9 mouse cellular contexts compared by ENCODE assay signal in genomic region chr4:34887295-34887694, GRCm38 (mm10). TPM values are rescaled to one million over a fixed set of nuclear protein-coding genes. Genes with fewer than 3 reads are reported as not detected.
A peak's percentile ranks its signal among the peaks of the same experiment; 100 is the strongest.
DNase-seq lines count a peak whose midpoint lies in the region; ATAC-seq and TF ChIP-seq lines count a peak whose summit lies in the region.
"Had no signal": no experiment of that assay in that cellular context is flagged by ENCODE, and none has a peak within 500 bp of the region (broad histone marks: within the 10 kb centered on the region; RNA-seq: fewer than 3 reads in every experiment).

No protein-coding gene starts in this region.

- H3K4me3 ChIP-seq in cerebellum, adult 2 months (replicated peaks; ENCODE audit: insufficient read depth, low read depth, low read length): peak overlapping the region; percentile 74
- H3K4me3 ChIP-seq in spleen, adult 2 months (ENCODE audit: extremely low read depth, insufficient read depth, insufficient read length): peak overlapping the region; percentile 91
- H3K4me3 ChIP-seq in limb, embryonic 15.5 days: peak overlapping the region; percentile 73
- H3K4me3 ChIP-seq in stomach, postnatal 0 days (ENCODE audit: low read depth, low read length): peak overlapping the region; percentile 73

- H3K4me1 ChIP-seq in cerebellum, adult 2 months (ENCODE audit: control insufficient read depth, insufficient read depth, low read length): no peaks in the 10 kb centered on the region
- peaks cover 6% of the 10 kb centered on the region for H3K4me1 ChIP-seq in spleen, adult 2 months (ENCODE audit: control insufficient read depth, insufficient read depth, insufficient read length)
- H3K4me1 ChIP-seq in limb, embryonic 15.5 days: peaks cover 7% of the 10 kb centered on the region; the same call in 1 of the 2 replicates
- H3K4me1 ChIP-seq in stomach, postnatal 0 days (replicated peaks; ENCODE audit: control insufficient read depth, insufficient read depth): no peaks in the 10 kb centered on the region

- no peak overlapping the region for H3K27ac ChIP-seq in cerebellum, adult 2 months (ENCODE audit: insufficient read depth, low read length)
- H3K27ac ChIP-seq in spleen, adult 2 months (ENCODE audit: insufficient read depth, low read length): no peak overlapping the region
- H3K27ac ChIP-seq in limb, embryonic 15.5 days: peak overlapping the region; percentile 86
- peak overlapping the region; percentile 96; the same call in 1 of the 2 replicates for H3K27ac ChIP-seq in stomach, postnatal 0 days (replicated peaks)

- TF ChIP-seq POLR2A in cerebellum, adult 2 months (IDR thresholded peaks at IDR 0.05; ENCODE audit: borderline replicate concordance, insufficient read depth, low read length): no peak
- no peak for TF ChIP-seq POLR2A in spleen, adult 2 months (IDR thresholded peaks at IDR 0.05; ENCODE audit: low read depth, low read length)

- H3K9ac ChIP-seq in limb, embryonic 15.5 days: peak overlapping the region; percentile 73; the same call in 1 of the 2 replicates
- peak overlapping the region; percentile 76 for H3K9ac ChIP-seq in stomach, postnatal 0 days (ENCODE audit: low read length)

- no peak for ATAC-seq in limb, embryonic 15.5 days (ENCODE audit: insufficient number of reproducible peaks, low FRiP score, low TSS enrichment, low read depth)
- no peak for ATAC-seq in stomach, postnatal 0 days (ENCODE audit: low FRiP score, low TSS enrichment)

- H3K4me2 ChIP-seq in limb, embryonic 15.5 days: peak overlapping the region; percentile 91
- H3K4me2 ChIP-seq in stomach, postnatal 0 days (replicated peaks; ENCODE audit: low read depth): peak overlapping the region; percentile 77

- no peak for DNase-seq in cerebellum, adult 2 months
- DNase-seq in cerebellum, adult 11 months: no peak
- DNase-seq in spleen, adult 2 months (ENCODE audit: low read depth in 1 of 2, low spot score in 2 of 2): no peak
- DNase-seq in spleen, postnatal 14 days (ENCODE audit: low spot score in 2 of 2): no peak
- no peak for DNase-seq in stomach, postnatal 0 days (ENCODE audit: low spot score)
- DNase-seq in layer of hippocampus, postnatal 36 days: no peak
- DNase-seq in spleen, adult 18-20 months: no peak

- WGBS in cerebellum, adult 2 months: 5% methylated on average over 7 of the region's 7 CpGs
- WGBS in spleen, adult 2 months: 3% methylated on average over 7 of the region's 7 CpGs
- WGBS in limb, embryonic 15.5 days: 5% methylated on average over 7 of the region's 7 CpGs
- WGBS in stomach, postnatal 0 days: 13% methylated on average over 7 of the region's 7 CpGs

- no peak for TF ChIP-seq EP300 in stomach, postnatal 0 days (optimal IDR thresholded peaks at IDR 0.05)

- H3K36me3 ChIP-seq in spleen, adult 2 months (ENCODE audit: control insufficient read depth, insufficient read depth, low read length): no peaks in the 10 kb centered on the region
- no peaks in the 10 kb centered on the region for H3K36me3 ChIP-seq in limb, embryonic 15.5 days
- H3K36me3 ChIP-seq in stomach, postnatal 0 days (ENCODE audit: control insufficient read depth, insufficient read depth, low read length): no peaks in the 10 kb centered on the region

- H3K9me3 ChIP-seq in limb, embryonic 15.5 days: no peaks in the 10 kb centered on the region
- H3K9me3 ChIP-seq in stomach, postnatal 0 days (ENCODE audit: control insufficient read depth, low read length): no peaks in the 10 kb centered on the region

- no peaks in the 10 kb centered on the region; the same call in 1 of the 2 replicates for H3K27me3 ChIP-seq in cerebellum, adult 2 months (ENCODE audit: control insufficient read depth, insufficient read depth, low read length)
- peaks cover 1% of the 10 kb centered on the region; the same call in 1 of the 2 replicates for H3K27me3 ChIP-seq in spleen, adult 2 months (ENCODE audit: control insufficient read depth, insufficient read depth, low read length)
- peaks cover 23% of the 10 kb centered on the region for H3K27me3 ChIP-seq in limb, embryonic 15.5 days
- no peaks in the 10 kb centered on the region for H3K27me3 ChIP-seq in stomach, postnatal 0 days (ENCODE audit: control insufficient read depth, insufficient read depth, low read length)

- TF ChIP-seq CTCF in cerebellum, adult 2 months (IDR thresholded peaks at IDR 0.05; ENCODE audit: borderline replicate concordance, insufficient read depth, low read depth, low read length): no peak
- TF ChIP-seq CTCF in spleen, adult 2 months (IDR thresholded peaks at IDR 0.05; ENCODE audit: extremely low read depth, insufficient read depth, insufficient read length, insufficient replicate concordance): no peak
- TF ChIP-seq CTCF in stomach, postnatal 0 days (IDR thresholded peaks at IDR 0.05; ENCODE audit: low read depth): no peak

RNA-seq across cellular contexts. Expression of gene Zfp292, which starts 4.5 kb away (rescaled TPM):
- polyA plus RNA-seq in cerebellum, adult 2 months (2012; rRNA removed): 8.9 and 9.4 TPM in 2 replicates
- 2.0 and 2.1 TPM in 2 replicates for polyA plus RNA-seq in spleen, adult 2 months (2012; rRNA removed)
- polyA plus RNA-seq in limb, embryonic 15.5 days (2015; fragmentation: Nextera tagmentation; extraction: Ambion mirVana): 14.6 and 17.4 TPM in 2 replicates
- polyA plus RNA-seq in stomach, postnatal 0 days (2015; fragmentation: Nextera tagmentation; extraction: Ambion mirVana): 5.3 and 5.6 TPM in 2 replicates
- 10 to 100 TPM; 25.9 to 28.1 TPM for total RNA-seq in layer of hippocampus, postnatal 36 days (2021)

RNA-seq across cellular contexts. Expression of gene Cga, which starts 6.3 kb away (rescaled TPM):
- polyA plus RNA-seq in cerebellum, adult 2 months (2012; rRNA removed): not detected in 2 replicates
- not detected in 2 replicates for polyA plus RNA-seq in spleen, adult 2 months (2012; rRNA removed)
- polyA plus RNA-seq in limb, embryonic 15.5 days (2015; fragmentation: Nextera tagmentation; extraction: Ambion mirVana): not detected in 2 replicates
- 0.19 TPM in 1 of 2 replicates, not detected in the other for polyA plus RNA-seq in stomach, postnatal 0 days (2015; fragmentation: Nextera tagmentation; extraction: Ambion mirVana)
- total RNA-seq in layer of hippocampus, postnatal 36 days (2021): not detected
- total RNA-seq: common myeloid progenitor, adult 5-6 weeks had no signal

Comparison
In these comparisons a context has a peak if more than half of its experiments do, and no peak if none do; other contexts are left out.
1. H3K27ac ChIP-seq: peak in limb, embryonic 15.5 days (single experiment) and stomach, postnatal 0 days (single experiment); none in cerebellum, adult 2 months (single experiment) and spleen, adult 2 months (single experiment).
2. Peak in every context shown above with its lines, with median percentiles within 50 percentile points of each other: H3K4me3 ChIP-seq.